Mouse (Mus musculus): ENCODE measurements around the gene Rhoc. TPM values are rescaled to one million over a fixed set of nuclear protein-coding genes. Genes with fewer than 3 reads are reported as not detected.

Rhoc gene
- polyA plus RNA-seq, 2 experiments = 14.8 to 16.5 TPM

DNA sequence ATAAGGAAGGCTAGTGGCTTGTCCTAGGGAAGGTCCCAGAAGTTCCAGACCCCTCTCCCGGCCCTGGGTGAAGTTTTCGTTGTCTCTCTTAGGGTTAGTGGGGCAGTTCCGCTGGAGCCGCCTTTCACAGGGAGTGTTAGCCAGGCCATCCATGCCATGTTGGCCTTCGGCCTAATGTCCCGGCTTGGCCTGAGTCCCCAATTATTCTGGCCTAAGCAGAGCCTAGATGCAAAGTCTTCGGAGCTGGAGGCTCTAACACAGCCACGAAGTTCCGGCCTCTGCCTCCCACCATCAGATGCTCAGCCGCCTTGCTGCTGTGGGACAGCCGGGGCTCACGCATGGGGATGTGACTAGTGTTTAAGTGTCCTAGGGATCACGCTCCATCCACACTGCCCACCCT, 1.6 kb downstream of the Rhoc start:
- peak overlapping the region; percentile 63 for H3K4me2 ChIP-seq (ENCODE audit: low read depth)
- H3K27ac ChIP-seq = no peak overlapping the region
- WGBS (ENCODE audit: insufficient replicate concordance) = 62% methylated on average over 13 of the region's 13 CpGs
- TF ChIP-seq CTCF (IDR thresholded peaks at IDR 0.05; ENCODE audit: low read depth) (no peak), EP300 (IDR thresholded peaks at IDR 0.05; ENCODE audit: low read depth) (no peak)
- no peak for ATAC-seq (ENCODE audit: insufficient read depth)
- no peak for DNase-seq (ENCODE audit: low read depth in 3 of 3, low spot score in 3 of 3)
- H3K4me1 ChIP-seq (replicated peaks; ENCODE audit: control insufficient read depth in 2 of 2, insufficient read depth in 2 of 2, low read length in 1 of 2) = peaks cover 0 to 10% of the 10 kb centered on the region in 2 experiments; a peak in 2 of 4 replicates
- no peak overlapping the region for H3K9ac ChIP-seq (replicated peaks)
- no peaks in the 10 kb centered on the region for H3K9me3 ChIP-seq (ENCODE audit: control insufficient read depth, low read length)
- peak overlapping the region; percentile 25 to 56; a peak in 3 of 4 replicates for H3K4me3 ChIP-seq (ENCODE audit: insufficient read depth in 1 of 2, low read depth in 2 of 2, low read length in 2 of 2)
- no peaks in the 10 kb centered on the region for H3K36me3 ChIP-seq (replicated peaks; ENCODE audit: control insufficient read depth, insufficient read depth, low read depth)
- peaks cover 21% of the 10 kb centered on the region for H3K27me3 ChIP-seq (ENCODE audit: control insufficient read depth, insufficient read depth, low read length)

DNA sequence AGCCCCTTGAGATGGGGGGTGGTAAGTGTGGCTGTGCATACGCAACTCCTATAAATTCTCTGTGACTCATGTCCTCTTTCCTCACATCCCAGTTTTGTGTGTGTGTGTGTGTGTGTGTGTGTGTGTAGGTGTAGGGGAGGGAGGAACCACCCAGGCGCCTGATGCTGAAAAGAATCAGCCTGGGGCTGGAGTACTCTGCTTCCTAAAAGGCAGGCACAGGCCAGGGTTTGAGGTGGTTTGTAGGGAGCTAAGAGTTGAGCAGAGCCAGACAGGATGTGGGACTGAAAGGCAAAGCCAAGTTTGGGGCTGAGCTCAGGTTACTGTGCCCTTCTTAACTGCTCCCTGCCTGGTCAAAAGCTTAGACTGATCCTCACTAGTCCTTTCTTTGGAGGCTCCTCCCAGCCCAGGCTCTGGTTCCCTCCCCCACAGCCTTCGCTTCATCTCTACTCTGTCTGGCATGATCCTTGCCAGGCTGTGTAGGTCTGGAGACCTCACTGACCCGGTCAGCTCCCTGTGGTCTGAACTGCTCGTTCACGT, 2.3 kb downstream of the Rhoc start:
- Histone ChIP-seq H3K9ac (replicated peaks) (no peak overlapping the region), H3K4me1 (replicated peaks; ENCODE audit: control insufficient read depth in 2 of 2, insufficient read depth in 2 of 2, low read length in 1 of 2) (peaks cover 0 to 10% of the 10 kb centered on the region in 2 experiments; a peak in 2 of 4 replicates), H3K36me3 (replicated peaks; ENCODE audit: control insufficient read depth, insufficient read depth, low read depth) (no peaks in the 10 kb centered on the region), H3K4me2 (ENCODE audit: low read depth) (peak overlapping the region; percentile 63), H3K4me3 (ENCODE audit: insufficient read depth in 1 of 2, low read depth in 2 of 2, low read length in 2 of 2) (peak overlapping the region in 1 of 2 experiments; percentile 56; a peak in 1 of 4 replicates), H3K27ac (no peak overlapping the region), H3K27me3 (ENCODE audit: control insufficient read depth, insufficient read depth, low read length) (peaks cover 21% of the 10 kb centered on the region), H3K9me3 (ENCODE audit: control insufficient read depth, low read length) (no peaks in the 10 kb centered on the region)
- TF ChIP-seq CTCF (IDR thresholded peaks at IDR 0.05; ENCODE audit: low read depth) (no peak), EP300 (IDR thresholded peaks at IDR 0.05; ENCODE audit: low read depth) (no peak)
- DNase-seq (ENCODE audit: low read depth in 3 of 3, low spot score in 3 of 3) = no peak
- no peak for ATAC-seq (ENCODE audit: insufficient read depth)
- 39% methylated on average over 6 of the region's 6 CpGs for WGBS (ENCODE audit: insufficient replicate concordance)

DNA sequence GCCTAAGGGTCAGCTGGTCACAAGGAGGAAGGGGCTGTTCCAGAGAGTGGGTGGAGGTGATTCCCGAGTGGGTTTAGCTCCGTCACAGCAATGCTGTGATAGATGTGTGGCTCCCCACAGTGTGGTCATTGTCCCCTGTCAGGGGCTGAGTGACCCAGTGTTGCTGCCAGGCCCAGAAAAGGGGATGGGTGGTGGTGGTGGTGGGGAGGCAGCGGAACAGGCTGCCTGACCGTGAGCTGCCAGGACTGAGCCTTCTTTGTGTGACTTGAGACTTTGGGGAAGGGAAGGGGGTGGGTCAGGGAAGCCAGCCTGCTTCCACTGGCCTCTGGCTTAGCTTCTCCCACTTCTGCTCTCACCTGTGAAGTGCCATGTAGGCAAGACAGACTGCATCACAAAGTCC, 2.8 kb downstream of the Rhoc start:
- Histone ChIP-seq H3K27ac (no peak overlapping the region), H3K27me3 (ENCODE audit: control insufficient read depth, insufficient read depth, low read length) (peaks cover 21% of the 10 kb centered on the region), H3K4me1 (replicated peaks; ENCODE audit: control insufficient read depth in 2 of 2, insufficient read depth in 2 of 2, low read length in 1 of 2) (peaks cover 0 to 10% of the 10 kb centered on the region in 2 experiments; a peak in 2 of 4 replicates), H3K9me3 (ENCODE audit: control insufficient read depth, low read length) (no peaks in the 10 kb centered on the region), H3K9ac (replicated peaks) (no peak overlapping the region), H3K4me3 (ENCODE audit: insufficient read depth in 1 of 2, low read depth in 2 of 2, low read length in 2 of 2) (no peak overlapping the region), H3K36me3 (replicated peaks; ENCODE audit: control insufficient read depth, insufficient read depth, low read depth) (no peaks in the 10 kb centered on the region), H3K4me2 (ENCODE audit: low read depth) (no peak overlapping the region)
- ATAC-seq (ENCODE audit: insufficient read depth) (no peak), DNase-seq (ENCODE audit: low read depth in 3 of 3, low spot score in 3 of 3) (no peak)
- TF ChIP-seq CTCF (IDR thresholded peaks at IDR 0.05; ENCODE audit: low read depth) (no peak), EP300 (IDR thresholded peaks at IDR 0.05; ENCODE audit: low read depth) (no peak)
- WGBS (ENCODE audit: insufficient replicate concordance) = 35% methylated on average over 4 of the region's 4 CpGs

DNA sequence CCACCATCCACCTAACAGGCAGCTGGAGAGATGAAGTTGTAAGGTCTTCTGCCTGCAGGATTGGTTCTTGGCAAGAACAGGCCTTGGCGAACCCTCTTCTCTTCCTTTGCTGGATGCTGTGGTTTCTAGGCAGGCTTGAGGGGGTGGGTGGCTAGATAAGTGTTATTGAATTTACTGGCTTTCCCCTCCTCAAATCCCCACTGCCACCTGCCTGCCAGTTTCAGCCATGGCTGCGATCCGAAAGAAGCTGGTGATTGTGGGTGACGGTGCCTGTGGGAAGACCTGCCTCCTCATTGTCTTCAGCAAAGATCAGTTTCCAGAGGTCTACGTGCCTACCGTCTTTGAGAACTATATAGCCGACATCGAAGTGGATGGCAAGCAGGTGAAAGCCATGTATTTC, 3.5 kb downstream of the Rhoc start:
- no peak for TF ChIP-seq EP300 (IDR thresholded peaks at IDR 0.05; ENCODE audit: low read depth)
- no peak for TF ChIP-seq CTCF (IDR thresholded peaks at IDR 0.05; ENCODE audit: low read depth)
- Histone ChIP-seq H3K36me3 (replicated peaks; ENCODE audit: control insufficient read depth, insufficient read depth, low read depth) (no peaks in the 10 kb centered on the region), H3K9me3 (ENCODE audit: control insufficient read depth, low read length) (no peaks in the 10 kb centered on the region), H3K4me3 (ENCODE audit: insufficient read depth in 1 of 2, low read depth in 2 of 2, low read length in 2 of 2) (no peak overlapping the region), H3K27me3 (ENCODE audit: control insufficient read depth, insufficient read depth, low read length) (peaks cover 21% of the 10 kb centered on the region), H3K27ac (no peak overlapping the region), H3K4me2 (ENCODE audit: low read depth) (no peak overlapping the region), H3K9ac (replicated peaks) (no peak overlapping the region), H3K4me1 (replicated peaks; ENCODE audit: control insufficient read depth in 2 of 2, insufficient read depth in 2 of 2, low read length in 1 of 2) (peaks cover 0 to 10% of the 10 kb centered on the region in 2 experiments; a peak in 2 of 4 replicates)
- ATAC-seq (ENCODE audit: insufficient read depth) (no peak), DNase-seq (ENCODE audit: low read depth in 3 of 3, low spot score in 3 of 3) (no peak)
- 78% methylated on average over 8 of the region's 8 CpGs for WGBS (ENCODE audit: insufficient replicate concordance)

DNA sequence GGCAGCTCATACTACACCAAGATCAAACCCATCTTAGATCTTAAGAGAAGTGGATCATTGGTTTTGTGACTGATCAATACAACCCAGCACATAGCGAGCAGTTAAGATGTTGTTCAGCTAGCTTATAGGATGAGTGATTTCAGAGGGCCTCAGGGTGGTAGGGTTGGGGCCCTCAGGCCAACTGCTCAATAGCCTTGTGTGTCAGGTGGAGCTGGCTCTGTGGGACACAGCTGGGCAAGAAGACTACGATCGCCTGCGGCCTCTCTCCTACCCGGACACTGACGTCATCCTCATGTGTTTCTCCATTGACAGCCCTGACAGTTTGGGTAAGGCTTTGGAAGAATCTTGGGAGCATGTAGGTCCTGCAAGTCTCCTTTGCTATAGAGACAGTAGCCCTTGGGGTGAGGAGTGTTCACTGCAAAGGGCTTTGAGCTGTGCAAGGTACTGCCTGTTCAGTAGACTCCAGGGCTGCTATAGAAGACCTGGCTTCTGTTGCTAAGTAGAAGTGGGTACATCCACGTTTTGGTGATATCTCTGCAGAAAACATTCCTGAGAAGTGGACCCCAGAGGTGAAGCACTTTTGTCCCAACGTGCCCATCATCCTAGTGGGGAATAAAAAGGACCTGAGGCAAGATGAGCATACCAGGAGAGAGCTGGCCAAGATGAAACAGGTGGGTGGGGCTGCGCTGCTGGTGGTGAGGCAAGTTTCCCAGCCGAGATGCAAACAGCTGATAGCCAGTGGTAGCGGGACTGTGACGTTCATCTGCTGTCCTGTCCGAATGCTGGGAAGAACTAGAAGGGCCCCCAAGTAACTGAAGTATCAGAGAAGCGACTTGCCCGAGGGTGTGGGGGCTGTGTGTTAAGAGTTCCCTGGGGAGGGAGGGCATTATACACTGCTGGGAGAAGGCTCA, 4.4 kb downstream of the Rhoc start:
- Histone ChIP-seq H3K27ac (no peak overlapping the region), H3K4me2 (ENCODE audit: low read depth) (no peak overlapping the region), H3K9me3 (ENCODE audit: control insufficient read depth, low read length) (no peaks in the 10 kb centered on the region), H3K9ac (replicated peaks) (no peak overlapping the region), H3K4me1 (replicated peaks; ENCODE audit: control insufficient read depth in 2 of 2, insufficient read depth in 2 of 2, low read length in 1 of 2) (peaks cover 0 to 10% of the 10 kb centered on the region in 2 experiments; a peak in 2 of 4 replicates), H3K4me3 (ENCODE audit: insufficient read depth in 1 of 2, low read depth in 2 of 2, low read length in 2 of 2) (no peak overlapping the region), H3K27me3 (ENCODE audit: control insufficient read depth, insufficient read depth, low read length) (peaks cover 20% of the 10 kb centered on the region), H3K36me3 (replicated peaks; ENCODE audit: control insufficient read depth, insufficient read depth, low read depth) (no peaks in the 10 kb centered on the region)
- TF ChIP-seq CTCF (IDR thresholded peaks at IDR 0.05; ENCODE audit: low read depth) (no peak), EP300 (IDR thresholded peaks at IDR 0.05; ENCODE audit: low read depth) (no peak)
- no peak for DNase-seq (ENCODE audit: low read depth in 3 of 3, low spot score in 3 of 3)
- ATAC-seq (ENCODE audit: insufficient read depth) = no peak
- 44% methylated on average over 15 of the region's 15 CpGs for WGBS (ENCODE audit: insufficient replicate concordance)
